Mouse (Mus musculus) liver, adult (tissue): ENCODE measurements around the gene Ripply3.

Experiments
- GATA4 ChIP-seq: IDR thresholded peaks from 2 replicates; pipeline ENCODE4 v1.6.1; 2014; ENCODE audit warnings: mild to moderate bottlenecking, low read length; ENCODE audit not compliant: insufficient replicate concordance

Gene Ripply3

DNA sequence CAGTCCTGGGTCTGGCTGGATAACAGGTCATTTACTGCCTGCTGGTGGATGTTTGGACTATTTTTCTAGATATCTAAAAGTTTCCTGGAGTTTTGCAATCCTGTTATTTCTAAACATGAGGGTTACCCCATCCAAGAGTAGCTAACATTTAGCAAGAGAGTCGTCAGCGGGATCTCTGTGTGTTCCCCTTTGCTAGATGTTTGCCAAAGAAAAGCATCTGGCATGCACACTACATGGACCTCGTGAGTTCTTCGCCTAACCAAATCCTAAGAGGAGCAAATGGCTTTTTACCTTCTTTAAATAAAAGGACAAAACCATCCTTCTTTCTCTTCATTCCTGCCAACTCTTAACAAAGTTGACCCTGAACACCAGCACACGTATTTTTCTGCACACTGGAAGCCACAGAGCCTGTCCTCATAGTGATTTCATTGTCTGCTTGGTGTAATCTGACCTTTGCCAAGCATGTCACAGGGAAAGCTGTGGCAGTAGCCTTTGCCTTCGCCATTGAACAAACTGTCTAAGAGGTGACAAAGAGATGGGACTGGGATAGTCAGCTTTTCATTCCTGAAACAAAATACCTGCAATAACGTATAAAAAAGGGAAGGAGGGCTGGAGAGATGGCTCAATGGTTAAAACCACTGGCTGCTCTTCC lies 19.0 kb downstream of the Ripply3 start:
- no peak for TF ChIP-seq GATA4

DNA sequence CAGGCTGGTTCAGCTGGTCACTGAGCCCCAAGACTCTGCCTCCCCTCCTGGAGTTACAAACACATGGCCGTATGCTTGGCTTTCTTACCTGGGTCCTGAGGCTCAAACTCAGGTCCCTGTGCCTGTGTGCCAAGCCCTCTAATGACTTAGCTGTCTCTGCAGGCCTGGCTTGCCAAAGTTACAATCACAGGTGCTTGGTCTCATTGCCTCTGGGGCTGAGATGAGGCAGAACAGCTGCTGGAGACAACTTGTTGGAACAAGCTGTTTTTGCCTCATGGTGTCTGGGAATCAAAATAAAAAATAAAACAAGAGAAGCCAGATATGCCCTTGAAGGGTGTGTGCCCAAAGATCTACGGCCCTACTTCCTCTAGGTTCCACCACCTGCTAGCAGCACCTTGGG lies 20.6 kb downstream of the Ripply3 start:
- no peak for TF ChIP-seq GATA4

DNA sequence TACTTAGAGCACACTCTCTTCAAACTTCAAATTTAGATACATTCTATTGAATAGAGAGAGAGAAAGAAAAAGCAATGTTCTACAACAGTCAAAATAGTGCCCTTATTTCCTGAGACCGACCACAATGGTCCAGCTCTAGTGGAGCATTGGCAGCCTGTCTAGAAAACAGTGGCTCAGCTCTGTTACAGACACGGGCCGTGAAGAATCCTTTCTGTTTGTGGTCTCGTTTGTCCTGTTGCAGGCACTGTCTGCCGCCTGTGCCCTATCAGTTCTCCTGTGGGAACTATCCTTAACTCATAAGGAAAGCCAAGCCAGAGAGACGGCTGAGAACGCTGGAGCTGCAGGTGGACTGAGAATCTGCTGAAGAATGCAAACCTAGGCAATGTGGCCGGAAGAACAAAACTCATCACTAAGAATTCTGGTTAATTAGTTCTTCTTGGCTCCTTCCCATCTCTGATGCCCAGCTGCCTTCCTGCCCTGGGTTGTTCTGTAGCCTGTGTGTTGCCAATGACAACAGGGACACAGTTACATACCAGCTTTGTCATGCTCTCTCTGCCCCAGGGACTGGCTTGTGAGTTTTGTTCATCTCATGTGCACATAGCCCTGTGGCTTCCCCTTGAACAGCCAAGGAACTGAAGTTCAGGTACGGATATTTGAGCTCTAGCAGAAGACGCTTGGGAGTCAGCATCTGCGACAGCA lies 21.5 kb downstream of the Ripply3 start:
- TF ChIP-seq GATA4, result no peak

DNA sequence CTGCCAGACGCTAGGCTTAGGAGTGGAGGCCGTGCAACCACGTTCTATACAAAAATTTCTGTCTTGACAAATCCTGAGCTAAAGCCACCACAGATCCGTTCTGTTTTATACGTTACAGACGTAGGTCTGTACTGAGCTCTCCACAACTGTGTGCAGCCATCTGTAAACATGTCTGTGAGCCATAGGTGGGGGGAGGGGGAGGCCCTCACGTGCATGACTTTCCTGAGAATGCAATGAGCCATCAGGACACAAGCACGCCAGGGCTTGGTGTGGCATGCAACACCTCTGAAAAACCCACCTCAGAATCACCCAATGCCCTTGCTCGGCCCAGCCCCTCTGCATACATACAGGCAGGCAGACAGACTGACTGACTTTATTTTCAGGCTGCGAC lies 22.1 kb downstream of the Ripply3 start:
- TF ChIP-seq GATA4, result no peak

DNA sequence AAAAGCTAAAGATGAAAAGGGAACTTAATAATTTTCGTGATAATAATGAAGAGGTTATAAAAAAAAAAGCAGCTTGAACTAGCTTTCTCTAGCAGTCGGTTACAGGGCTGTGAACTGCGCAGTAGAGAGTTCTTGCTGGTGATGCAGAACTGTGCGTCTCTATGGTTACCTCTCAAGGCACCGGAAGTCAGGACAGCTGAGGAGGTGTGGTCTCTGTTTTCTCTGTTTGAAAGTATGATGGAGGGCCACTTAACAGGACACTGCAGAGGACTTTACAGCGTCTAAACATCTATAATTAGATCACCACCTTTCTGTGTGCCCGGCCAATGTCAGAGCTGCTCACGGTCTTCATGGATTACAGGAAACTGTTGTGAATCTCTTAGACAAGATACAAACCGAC lies 26.2 kb downstream of the Ripply3 start:
- TF ChIP-seq GATA4, result no peak

DNA sequence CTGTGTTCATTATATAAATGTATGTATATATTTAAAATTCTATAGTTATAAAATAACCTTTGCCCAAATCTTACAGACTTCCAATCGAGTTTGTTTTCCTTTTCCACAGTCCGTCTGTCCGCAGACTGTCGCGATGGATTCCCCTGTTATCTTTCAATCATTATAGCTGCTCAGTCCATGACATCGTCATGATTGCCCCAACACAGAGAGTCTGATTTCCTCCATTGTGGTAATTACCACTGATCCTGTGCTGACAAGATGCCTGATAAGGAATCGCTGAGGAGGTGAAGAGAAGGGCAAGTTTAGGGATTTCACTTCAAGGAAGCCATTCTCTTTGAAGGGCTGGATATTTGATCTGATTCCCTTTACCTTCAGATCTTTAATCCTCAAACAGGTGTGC lies 27.8 kb downstream of the Ripply3 start:
- TF ChIP-seq GATA4, result no peak

DNA sequence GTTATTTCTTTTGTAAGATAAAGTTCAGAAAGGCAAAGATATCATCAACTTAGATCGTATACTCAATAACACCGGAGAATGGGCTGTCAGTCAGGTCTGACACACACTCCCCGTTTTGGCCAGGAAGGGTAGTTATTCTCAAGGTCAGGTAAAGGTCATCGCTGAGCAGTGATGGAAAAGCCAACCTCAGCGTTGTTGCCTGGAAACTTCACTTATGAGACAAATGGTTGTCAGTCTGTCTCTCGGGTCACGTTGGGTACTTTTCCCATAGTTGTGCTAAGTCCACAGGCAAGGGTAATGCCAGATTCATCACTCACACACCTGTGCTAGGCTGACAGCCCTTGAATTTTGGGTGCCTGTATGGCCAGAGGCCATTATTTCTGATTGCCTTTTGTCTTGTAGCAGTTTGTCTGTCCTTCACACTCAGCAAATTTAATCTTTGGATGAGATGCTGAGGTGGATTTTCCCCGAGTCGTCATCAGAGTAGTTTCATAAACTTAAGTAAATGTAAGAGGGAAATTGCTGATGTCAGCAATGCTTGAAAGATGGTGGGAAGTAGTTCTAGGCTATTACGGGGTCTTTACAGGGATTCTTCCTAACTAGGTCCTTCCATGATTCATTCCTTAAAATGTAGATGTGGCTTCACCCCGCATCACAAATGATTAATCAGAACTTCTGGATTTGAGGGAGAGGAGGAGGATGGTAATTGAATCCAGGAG lies 28.7 kb downstream of the Ripply3 start:
- no peak for TF ChIP-seq GATA4

DNA sequence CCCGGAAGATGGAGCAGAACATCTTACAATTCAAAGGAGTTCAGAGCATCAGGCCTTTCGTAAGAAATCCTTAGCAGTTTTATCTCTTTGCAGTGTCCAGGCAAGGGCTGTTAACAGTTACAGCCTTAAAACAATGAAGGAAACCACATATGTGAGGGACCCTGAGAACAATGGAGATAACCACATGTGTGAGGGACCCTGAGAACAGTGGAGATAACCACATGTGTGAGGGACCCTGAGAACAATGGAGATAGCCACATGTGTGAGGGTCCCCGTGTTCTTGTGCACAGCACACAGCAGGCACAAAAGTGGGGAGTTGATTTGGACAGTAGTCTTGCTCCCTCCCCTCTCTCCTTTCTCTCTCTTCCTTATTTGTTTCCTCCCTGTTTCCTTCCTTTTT lies 29.9 kb downstream of the Ripply3 start:
- TF ChIP-seq GATA4, result no peak

DNA sequence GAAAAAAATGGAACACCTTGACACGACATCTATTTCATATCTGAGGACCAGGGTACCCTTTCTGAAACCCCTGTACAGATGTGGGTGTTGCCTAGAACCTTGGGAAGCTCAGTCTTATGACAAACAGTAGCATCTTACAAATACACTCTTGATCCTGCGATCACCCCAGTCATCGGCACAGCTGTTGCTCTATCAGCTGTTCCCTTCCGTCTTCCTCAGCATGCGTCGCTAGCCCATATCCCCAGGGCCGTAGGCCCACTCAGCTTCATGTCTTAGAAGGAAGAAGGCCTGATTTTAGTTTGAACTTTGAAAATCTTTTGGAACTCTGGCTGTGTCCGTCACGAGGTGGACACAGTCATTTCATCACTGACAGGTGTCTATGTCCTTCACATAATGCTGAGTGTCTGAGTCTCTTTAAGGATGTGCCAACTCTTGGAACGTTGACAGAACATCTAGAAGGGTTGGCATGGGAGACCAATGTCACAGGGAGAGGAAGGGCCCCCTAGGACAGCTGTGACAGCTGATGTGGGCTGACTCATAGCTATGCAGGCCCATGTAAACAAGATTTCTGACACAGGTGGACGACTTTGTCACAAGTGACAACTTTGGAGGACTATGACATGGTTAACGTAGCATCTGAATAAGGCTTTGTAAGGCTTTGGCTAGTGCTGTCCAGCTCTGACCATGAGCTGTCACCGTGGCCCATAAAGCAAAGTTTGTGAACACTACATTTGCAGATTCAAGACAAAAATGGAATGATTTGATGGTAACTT lies 32.5 kb downstream of the Ripply3 start:
- no peak for TF ChIP-seq GATA4

DNA sequence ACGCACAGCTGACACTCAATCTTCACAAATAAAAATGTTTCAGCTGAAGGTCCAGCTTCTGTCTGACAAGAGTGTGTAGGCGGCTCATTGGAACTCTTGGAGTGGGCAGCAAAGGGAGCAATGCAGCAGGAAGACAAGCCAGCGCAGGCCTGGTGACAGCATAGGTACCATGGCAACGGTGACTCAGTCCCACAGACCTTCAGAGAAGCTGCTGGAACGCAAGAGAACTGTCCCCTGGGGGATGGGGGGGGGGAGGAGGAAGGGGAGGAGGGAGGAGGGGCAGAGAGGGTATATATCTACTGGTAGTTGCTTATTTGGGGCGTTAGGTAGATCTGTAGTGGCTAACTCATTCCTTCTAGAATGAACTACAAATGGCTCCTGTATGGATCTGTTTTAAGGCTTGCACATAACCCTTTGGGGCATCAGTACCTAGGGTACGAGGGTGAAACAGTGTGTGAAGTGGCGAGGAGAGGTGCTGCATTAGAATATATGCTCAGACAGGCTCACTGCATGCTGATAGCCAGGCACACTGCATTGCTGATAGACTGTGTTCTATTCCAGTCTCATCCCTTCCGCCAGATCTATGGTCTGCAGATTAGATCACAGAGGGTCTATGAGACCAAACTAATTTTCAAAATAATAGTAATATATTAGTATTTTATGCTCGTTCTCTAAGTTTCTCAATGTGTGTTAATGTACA lies 34.1 kb downstream of the Ripply3 start:
- TF ChIP-seq GATA4, result no peak

DNA sequence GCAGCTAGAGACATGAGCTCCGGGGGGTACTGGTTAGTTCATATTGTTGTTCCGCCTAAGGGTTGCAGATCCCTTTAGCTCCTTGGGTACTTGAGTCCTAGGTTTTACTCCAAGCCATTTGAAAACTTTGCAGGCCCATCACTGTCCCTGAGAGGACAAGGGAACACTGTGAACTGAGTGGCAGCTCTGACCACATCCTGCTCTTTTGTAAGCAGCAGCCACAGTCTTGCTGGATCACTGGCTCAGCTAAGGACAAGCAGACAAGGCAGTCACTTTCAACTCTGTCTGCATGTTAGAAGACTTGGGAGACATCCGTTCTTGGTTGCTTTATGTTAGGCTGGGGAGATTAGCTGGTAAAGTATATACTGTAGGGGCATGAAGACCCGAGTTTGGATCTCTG lies 35.6 kb downstream of the Ripply3 start:
- no peak for TF ChIP-seq GATA4

DNA sequence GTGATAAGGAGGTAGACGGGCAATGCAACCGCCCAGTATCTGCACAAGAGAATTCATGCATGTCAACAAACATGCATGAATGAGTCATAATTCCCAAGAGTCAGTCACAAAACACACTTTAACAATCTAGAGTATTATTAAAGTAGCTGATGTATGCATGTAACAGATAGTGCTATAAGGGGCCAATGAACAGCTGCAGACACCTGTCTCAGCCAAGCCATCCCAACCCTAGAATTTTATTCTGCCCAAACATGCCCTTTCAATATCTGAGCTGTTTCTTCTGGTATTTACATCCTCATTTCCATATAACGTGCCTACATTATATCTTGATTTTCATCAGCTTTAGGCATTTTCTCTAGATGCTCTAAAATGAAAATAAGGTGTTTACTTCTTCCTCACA lies 37.2 kb downstream of the Ripply3 start:
- no peak for TF ChIP-seq GATA4

DNA sequence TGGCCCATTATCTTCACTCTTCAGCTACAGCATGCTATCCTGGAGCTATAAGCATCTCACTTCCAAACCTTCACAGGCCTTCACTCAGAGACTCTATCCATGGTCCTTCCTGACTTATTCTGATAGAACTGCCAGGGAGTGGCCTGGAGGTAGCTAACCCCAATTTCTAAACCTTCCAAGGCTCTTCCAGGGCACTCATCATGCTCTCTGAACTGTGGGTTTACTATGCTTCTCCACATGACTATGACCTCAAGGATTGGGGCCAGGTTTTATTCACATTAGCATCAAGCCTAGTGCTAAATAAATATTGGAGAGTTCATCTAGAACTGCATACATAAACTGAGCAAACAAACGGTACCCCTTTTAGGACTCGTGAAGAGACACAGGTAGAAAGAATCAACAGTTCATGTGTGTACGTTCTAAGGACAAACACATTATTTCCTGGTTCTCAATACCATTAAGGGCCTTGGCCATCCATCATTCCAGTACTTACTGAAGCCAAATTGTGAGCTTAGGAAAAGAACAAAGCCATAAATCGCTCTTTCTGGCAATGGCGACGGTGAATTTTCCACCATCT lies 41.5 kb downstream of the Ripply3 start:
- no peak for TF ChIP-seq GATA4

DNA sequence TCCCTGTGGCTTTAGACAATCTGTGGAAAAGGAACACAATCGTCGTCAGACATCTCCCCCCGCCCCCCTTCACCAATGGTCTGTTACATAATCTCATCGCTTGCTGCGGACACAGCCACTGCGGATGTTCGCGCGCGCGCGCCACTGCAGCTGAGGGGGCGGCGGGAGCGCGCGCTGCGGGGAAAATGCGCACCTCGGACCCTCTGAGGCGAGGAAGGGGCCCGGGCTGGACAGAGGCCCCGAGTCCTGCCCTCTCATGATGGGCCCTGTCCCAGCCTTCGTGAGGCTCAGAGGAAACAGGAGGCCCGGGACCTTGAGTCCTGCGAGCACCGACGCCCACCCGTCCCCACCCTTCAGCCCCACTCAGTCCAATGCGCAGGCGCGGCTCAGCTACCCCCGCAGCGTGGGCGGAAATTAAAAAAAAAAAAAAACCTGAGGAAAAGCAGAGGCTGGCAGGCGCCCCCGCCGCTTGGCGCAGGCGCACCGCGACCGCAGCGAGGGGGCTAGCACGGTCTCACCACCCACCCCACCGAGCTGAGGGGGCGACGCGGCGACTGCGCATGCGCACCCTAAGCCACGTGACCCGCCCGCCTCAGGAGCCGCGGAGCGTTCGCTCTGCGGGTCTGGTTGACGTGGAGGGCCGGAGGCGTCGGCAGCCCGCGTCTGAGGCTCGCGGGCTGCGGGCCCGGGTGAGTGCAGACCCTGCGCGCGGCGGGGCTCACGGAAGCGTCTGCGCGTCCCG lies 42.1 kb downstream of the Ripply3 start, which contains the start of gene Ttc3:
Ttc3 (plus strand) TSS at position 446 of the 742 bp plus-strand sequence.
- no peak for TF ChIP-seq GATA4
